Mouse (Mus musculus): ENCODE measurements at regions not wholly inside any gene's neighbourhood (a gene's known extent, or its start where the extent isn't known, plus 50 kb on each side); places are given as distances from the start of the nearest gene placed in this dataset.

DNA sequence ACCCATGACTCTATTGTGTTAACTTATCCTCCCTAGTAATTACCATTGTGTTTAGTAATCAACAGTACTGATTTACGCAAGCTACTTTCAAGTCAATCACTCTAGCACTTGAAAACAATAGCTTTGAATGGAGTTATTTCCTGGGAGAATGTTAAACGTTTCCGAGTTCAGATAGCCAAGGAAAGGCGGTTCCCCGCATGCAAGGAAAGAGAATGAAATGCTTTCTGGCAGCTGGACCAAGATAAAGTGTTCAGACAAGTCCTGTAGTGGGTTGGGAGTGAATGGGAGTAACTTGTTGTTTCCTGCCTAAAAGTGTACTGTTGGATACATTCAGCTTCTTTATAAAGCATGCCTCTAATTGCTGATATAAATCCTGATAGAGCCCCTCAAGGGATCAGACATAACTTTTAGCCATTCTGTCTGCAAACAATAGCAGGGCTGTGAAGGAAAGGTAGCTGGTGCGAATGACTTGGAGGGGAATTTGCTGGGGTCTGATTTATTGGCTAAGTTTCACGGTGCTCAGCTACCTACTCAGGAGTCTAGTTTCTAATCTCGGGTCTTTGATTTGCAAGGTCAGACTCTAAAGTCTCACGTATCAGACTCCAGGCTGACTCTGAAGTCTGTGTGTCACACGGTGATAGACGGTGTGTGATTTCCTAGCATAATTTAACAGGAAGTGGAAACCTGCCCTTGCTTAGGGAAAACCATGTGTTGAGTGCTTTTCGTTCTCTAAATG is 76.1 kb downstream of the Tmem100 start:
- Histone ChIP-seq H3K9ac (replicated peaks; ENCODE audit: low read length) (no peak overlapping the region), H3K4me1 (ENCODE audit: insufficient read depth, low read length) (no peaks in the 10 kb centered on the region), H3K4me3 (ENCODE audit: low read length) (no peak overlapping the region), H3K27me3 (ENCODE audit: insufficient read depth, low read length) (no peaks in the 10 kb centered on the region), H3K36me3 (ENCODE audit: insufficient read depth, low read length) (no peaks in the 10 kb centered on the region), H3K27ac (no peak overlapping the region), H3K9me3 (ENCODE audit: low read length) (no peaks in the 10 kb centered on the region), H3K4me2 (ENCODE audit: low read depth, low read length) (no peak overlapping the region)
- DNase-seq (ENCODE audit: low spot score) (no peak), ATAC-seq (no peak)
- no peak for TF ChIP-seq CTCF (IDR thresholded peaks at IDR 0.05; ENCODE audit: low read depth)
- 69% methylated on average over 12 of the region's 12 CpGs for WGBS

DNA sequence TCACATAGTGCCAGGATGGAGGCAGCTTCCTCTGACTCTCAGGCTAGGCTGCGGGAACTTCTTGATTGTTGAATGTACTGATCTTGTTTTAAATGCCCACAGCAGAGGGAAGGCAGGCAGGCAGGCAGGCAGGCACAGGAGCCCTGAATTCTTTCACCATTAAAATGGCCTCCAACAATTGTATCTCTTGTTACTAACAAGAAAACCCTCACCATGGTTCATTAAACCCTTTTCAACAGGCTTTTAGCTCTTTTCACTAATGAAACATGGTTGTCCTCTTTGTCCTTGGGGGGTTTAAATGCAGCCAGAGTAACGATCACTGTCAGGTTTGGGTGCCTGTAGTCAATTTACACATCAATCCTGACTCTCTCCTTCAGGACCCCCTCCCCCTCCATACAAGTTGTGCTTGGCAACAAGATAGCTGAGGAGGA is 77.8 kb upstream of the Gm45716 start:
- Histone ChIP-seq H3K27ac (no peak overlapping the region), H3K9me3 (ENCODE audit: low read length) (no peaks in the 10 kb centered on the region)
- peak; percentile 10 for DNase-seq (ENCODE audit: low spot score)

DNA sequence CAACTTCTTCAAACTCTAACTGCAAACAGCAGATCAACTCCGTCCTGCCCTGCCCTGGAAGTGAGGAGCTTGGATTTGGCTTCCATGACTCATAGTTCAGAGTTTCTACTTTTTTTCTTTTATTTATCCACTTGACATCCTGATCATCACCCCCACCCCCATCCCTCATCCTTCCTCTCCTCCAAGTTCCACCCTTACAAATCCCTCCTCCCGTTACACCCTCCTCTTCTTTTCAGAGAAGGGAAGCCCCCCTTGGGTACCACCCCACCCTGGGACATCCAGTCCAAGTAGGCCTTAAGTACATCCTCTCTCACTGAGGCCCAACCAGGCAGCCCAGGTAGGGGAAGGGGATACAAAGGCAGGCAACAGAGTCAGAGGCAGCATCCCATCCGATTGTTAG is 77.3 kb upstream of the Gm45716 start:
- DNase-seq (ENCODE audit: low spot score), result no peak
- no peaks in the 10 kb centered on the region for H3K36me3 ChIP-seq (ENCODE audit: insufficient read depth, low read length)
- H3K9ac ChIP-seq (replicated peaks; ENCODE audit: low read length), result no peak overlapping the region
- no peaks in the 10 kb centered on the region for H3K9me3 ChIP-seq (ENCODE audit: low read length)
- H3K4me2 ChIP-seq (ENCODE audit: low read depth, low read length), result no peak overlapping the region
- no peak overlapping the region for H3K4me3 ChIP-seq (ENCODE audit: low read length)
- no peak for ATAC-seq
- 57% methylated on average over 3 of the region's 3 CpGs for WGBS
- H3K4me1 ChIP-seq (ENCODE audit: insufficient read depth, low read length), result no peaks in the 10 kb centered on the region
- no peak for TF ChIP-seq CTCF (IDR thresholded peaks at IDR 0.05; ENCODE audit: low read depth)
- H3K27ac ChIP-seq, result no peak overlapping the region
- H3K27me3 ChIP-seq (ENCODE audit: insufficient read depth, low read length), result no peaks in the 10 kb centered on the region

More for the DNA sequence above, 77.8 kb upstream of the Gm45716 start:
- H3K4me1 ChIP-seq (ENCODE audit: insufficient read depth, low read length), result no peaks in the 10 kb centered on the region
- H3K4me2 ChIP-seq (ENCODE audit: low read depth, low read length), result no peak overlapping the region
- no peak overlapping the region for H3K9ac ChIP-seq (replicated peaks; ENCODE audit: low read length)
- no peak overlapping the region for H3K4me3 ChIP-seq (ENCODE audit: low read length)
- ATAC-seq, result no peak
- H3K36me3 ChIP-seq (ENCODE audit: insufficient read depth, low read length), result no peaks in the 10 kb centered on the region
- H3K27me3 ChIP-seq (ENCODE audit: insufficient read depth, low read length), result no peaks in the 10 kb centered on the region
- no peak for TF ChIP-seq CTCF (IDR thresholded peaks at IDR 0.05; ENCODE audit: low read depth)
- 7% methylated on average over 2 of the region's 2 CpGs for WGBS

DNA sequence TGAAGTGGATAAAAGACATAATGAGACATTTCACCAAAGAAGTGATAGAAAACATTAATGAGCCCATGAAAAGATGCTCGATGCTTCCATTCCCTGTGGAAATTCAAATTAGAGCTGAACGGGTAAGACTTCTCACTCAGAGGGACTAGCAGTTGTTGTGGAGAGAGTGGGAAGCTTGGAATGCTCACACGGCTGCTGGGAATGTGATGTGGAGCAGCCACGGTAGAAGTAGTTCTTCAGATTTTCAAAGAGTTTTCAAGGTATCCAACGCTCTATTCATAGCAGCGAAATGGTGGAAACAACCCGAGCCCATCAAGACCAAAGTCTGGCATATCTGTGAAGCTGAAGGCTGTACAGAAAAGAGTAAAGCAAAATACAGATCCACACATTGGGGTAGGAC is 75.3 kb upstream of the Gm45716 start:
- Histone ChIP-seq H3K9me3 (ENCODE audit: low read length) (no peaks in the 10 kb centered on the region), H3K9ac (replicated peaks; ENCODE audit: low read length) (no peak overlapping the region), H3K4me1 (ENCODE audit: insufficient read depth, low read length) (no peaks in the 10 kb centered on the region), H3K36me3 (ENCODE audit: insufficient read depth, low read length) (no peaks in the 10 kb centered on the region), H3K27ac (no peak overlapping the region), H3K27me3 (ENCODE audit: insufficient read depth, low read length) (no peaks in the 10 kb centered on the region), H3K4me3 (ENCODE audit: low read length) (no peak overlapping the region), H3K4me2 (ENCODE audit: low read depth, low read length) (no peak overlapping the region)
- DNase-seq (ENCODE audit: low spot score) (no peak), ATAC-seq (no peak)
- 73% methylated on average over 7 of the region's 7 CpGs for WGBS
- no peak for TF ChIP-seq CTCF (IDR thresholded peaks at IDR 0.05; ENCODE audit: low read depth)

DNA sequence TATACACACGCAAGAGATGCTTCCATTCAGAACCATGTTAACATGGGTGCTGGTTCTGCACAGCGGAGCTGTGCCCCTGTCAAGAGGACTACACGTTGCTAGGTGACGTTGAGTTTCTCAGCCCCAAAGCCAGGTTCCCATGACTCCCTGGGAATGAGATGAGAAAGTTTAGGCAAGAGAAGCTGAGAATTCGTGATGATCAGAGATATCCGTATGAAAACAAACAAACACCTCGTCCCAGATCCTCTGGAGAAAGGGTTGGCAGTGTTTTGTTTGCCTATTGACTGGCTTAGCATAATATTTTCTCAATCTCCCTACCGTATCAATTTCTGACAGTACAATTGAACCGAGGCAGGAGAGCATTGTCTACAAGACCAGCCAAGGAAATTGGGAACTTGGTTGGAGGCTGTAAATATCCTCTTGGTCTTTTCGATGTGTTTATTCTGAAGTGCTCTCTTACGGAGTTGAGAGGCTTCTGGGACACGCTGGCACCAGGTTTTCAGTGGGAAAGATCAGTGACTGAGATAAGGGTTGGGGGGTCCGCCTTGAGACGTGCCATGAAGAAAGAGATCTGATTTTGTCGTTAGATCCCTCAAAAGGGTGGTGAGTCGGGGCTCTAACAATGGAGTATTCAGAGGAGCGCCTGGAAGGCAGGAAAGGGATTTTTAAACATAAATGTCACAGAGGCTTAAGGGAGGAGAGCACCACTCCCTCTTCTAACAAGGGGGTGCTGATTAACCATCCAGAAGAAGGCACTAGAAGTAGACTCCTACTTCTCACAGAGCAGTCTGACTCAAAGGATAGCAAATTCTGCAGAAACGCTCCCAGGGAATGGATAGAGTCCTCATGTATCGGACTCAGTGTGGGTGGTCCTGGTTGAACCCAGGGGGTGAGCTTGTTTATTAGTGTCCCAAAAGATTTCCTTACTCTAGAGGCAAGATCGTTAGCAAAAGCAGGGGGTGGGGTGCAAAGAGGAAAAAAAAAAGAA is 70.5 kb upstream of the Gm45716 start:
- no peak for TF ChIP-seq CTCF (IDR thresholded peaks at IDR 0.05; ENCODE audit: low read depth)
- H3K36me3 ChIP-seq (ENCODE audit: insufficient read depth, low read length), result no peaks in the 10 kb centered on the region
- no peak for ATAC-seq
- H3K9me3 ChIP-seq (ENCODE audit: low read length), result no peaks in the 10 kb centered on the region
- WGBS, result 46% methylated on average over 20 of the region's 20 CpGs
- no peak overlapping the region for H3K27ac ChIP-seq
- H3K4me2 ChIP-seq (ENCODE audit: low read depth, low read length), result 0 out of 2 replicates have a peak overlapping the region, but pooled peaks have one; percentile 3
- no peak overlapping the region for H3K9ac ChIP-seq (replicated peaks; ENCODE audit: low read length)
- no peaks in the 10 kb centered on the region for H3K27me3 ChIP-seq (ENCODE audit: insufficient read depth, low read length)
- no peak overlapping the region for H3K4me3 ChIP-seq (ENCODE audit: low read length)
- H3K4me1 ChIP-seq (ENCODE audit: insufficient read depth, low read length), result no peaks in the 10 kb centered on the region
- DNase-seq (ENCODE audit: low spot score), result no peak

DNA sequence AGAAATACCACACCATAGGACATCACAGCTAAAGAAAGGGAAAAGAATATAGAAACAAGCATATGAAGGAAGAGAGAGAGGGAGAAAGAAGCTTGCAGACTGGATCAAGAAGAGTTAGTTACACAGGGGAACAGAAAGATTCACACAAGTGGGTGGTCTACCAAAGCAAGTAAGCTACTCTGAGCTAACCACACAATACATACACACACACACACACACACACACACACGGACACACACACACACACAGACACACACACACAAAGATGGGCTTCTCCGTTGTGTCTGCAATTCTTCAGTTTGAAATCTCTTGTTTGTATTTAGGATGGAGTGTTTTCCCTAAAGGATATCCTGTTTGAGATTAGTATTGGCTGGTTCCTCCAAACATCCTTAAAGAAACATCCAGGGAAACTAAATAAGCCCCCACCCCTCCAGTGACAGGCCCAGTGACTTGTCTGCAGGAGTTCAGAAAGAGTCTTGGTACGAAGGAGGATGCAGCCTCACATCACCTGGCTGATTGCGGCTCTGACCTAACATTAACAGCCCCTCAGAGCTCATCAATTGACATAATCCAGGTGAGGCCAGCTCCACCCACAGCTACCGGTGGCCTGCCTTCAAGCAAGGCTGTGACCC is 69.7 kb upstream of the Gm45716 start:
- no peak overlapping the region for H3K9ac ChIP-seq (replicated peaks; ENCODE audit: low read length)
- 0 out of 2 replicates have a peak overlapping the region, but pooled peaks have one; percentile 3 for H3K4me2 ChIP-seq (ENCODE audit: low read depth, low read length)
- no peaks in the 10 kb centered on the region for H3K27me3 ChIP-seq (ENCODE audit: insufficient read depth, low read length)
- 67% methylated on average over 5 of the region's 5 CpGs for WGBS
- H3K27ac ChIP-seq, result no peak overlapping the region
- ATAC-seq, result no peak
- no peak overlapping the region for H3K4me3 ChIP-seq (ENCODE audit: low read length)
- DNase-seq (ENCODE audit: low spot score), result no peak
- no peak for TF ChIP-seq CTCF (IDR thresholded peaks at IDR 0.05; ENCODE audit: low read depth)
- no peaks in the 10 kb centered on the region for H3K4me1 ChIP-seq (ENCODE audit: insufficient read depth, low read length)
- no peaks in the 10 kb centered on the region for H3K36me3 ChIP-seq (ENCODE audit: insufficient read depth, low read length)
- no peaks in the 10 kb centered on the region for H3K9me3 ChIP-seq (ENCODE audit: low read length)
